Mouse (Mus musculus) ES-E14 (cell line): ENCODE results near the gene Eef1a2. TPM values are rescaled to one million over a fixed set of nuclear protein-coding genes. Genes with fewer than 3 reads are reported as not detected.

Experiments used
- DNase-seq: peaks from one replicate; pipeline ENCODE4 v3.0.0-alpha.2; 2013; ENCODE audit warnings: low read depth, low spot score
- H3K27ac ChIP-seq: 2 replicates; pipeline ENCODE4 v1.5.1; 2012; ENCODE audit warnings: low read depth, mild to moderate bottlenecking, low read length, moderate library complexity, mixed read lengths; ENCODE audit not compliant: poor library complexity, insufficient read depth, severe bottlenecking
- H3K36me3 ChIP-seq: 2 replicates; pipeline ENCODE4 v1.6.1; 2012; ENCODE audit warnings: mild to moderate bottlenecking, low read length, moderate library complexity, mixed read lengths; ENCODE audit not compliant: control insufficient read depth, poor library complexity, insufficient read depth, severe bottlenecking
- H3K4me1 ChIP-seq, 2 experiments: fragments of 150-350 bp in 1 of 2; sonication (generic) in 1 of 2; 2 replicates each; pipeline ENCODE4 v1.6.1; 2012; ENCODE audit warnings: low read length in 2 of 2, mild to moderate bottlenecking in 1 of 2, mixed read lengths in 1 of 2; ENCODE audit not compliant: control insufficient read depth in 2 of 2, insufficient read depth in 2 of 2, poor library complexity in 1 of 2
- H3K4me3 ChIP-seq, 2 experiments: fragments of 150-350 bp in 1 of 2; sonication (generic) in 1 of 2; 2 replicates each; pipeline ENCODE4 v1.5.1; 2012; ENCODE audit warnings: low read length in 2 of 2, low read depth in 1 of 2, mild to moderate bottlenecking in 1 of 2, mixed read lengths in 1 of 2; ENCODE audit not compliant: insufficient read depth in 1 of 2, poor library complexity in 1 of 2, severe bottlenecking in 1 of 2
- H3K9ac ChIP-seq: 2 replicates; pipeline ENCODE4 v1.6.1; 2012; ENCODE audit warnings: low read depth, mild to moderate bottlenecking, low read length, mixed read lengths; ENCODE audit not compliant: poor library complexity, insufficient read depth, severe bottlenecking
- H3K9me3 ChIP-seq: fragments of 150-350 bp; sonication (generic); 2 replicates; pipeline ENCODE4 v1.6.1; 2012; ENCODE audit warnings: low read depth, mild to moderate bottlenecking, low read length; ENCODE audit not compliant: control insufficient read depth, insufficient read depth
- CHD2 ChIP-seq: IDR thresholded peaks from 2 replicates; pipeline ENCODE4 v1.6.1; 2014; ENCODE audit warnings: mild to moderate bottlenecking, low read depth, low read length, inconsistent platforms
- HCFC1 ChIP-seq: IDR thresholded peaks from 2 replicates; pipeline ENCODE4 v1.6.1; 2012; ENCODE audit warnings: low read length, inconsistent platforms, borderline replicate concordance; ENCODE audit not compliant: insufficient read depth
- MAFK ChIP-seq: IDR thresholded peaks from 2 replicates; pipeline ENCODE4 v1.6.1; 2014; ENCODE audit warnings: mild to moderate bottlenecking, low read depth, low read length, inconsistent platforms; ENCODE audit not compliant: insufficient read depth
- ZC3H11A ChIP-seq: IDR thresholded peaks from 2 replicates; pipeline ENCODE4 v1.6.1; 2012; ENCODE audit warnings: low read depth, mild to moderate bottlenecking, inconsistent platforms, low read length, borderline replicate concordance
- ZNF384 ChIP-seq: IDR thresholded peaks from 2 replicates; pipeline ENCODE4 v1.6.1; 2012; ENCODE audit warnings: low read depth, low read length, inconsistent platforms
- in situ Hi-C, 2 experiments: fragments of 600-800 bp; cut with MboI; formaldehyde crosslinking; loops; one replicate each; pipeline ENCODE4 v1.15.1; 2025; ENCODE audit warnings: low sequenced_read_pairs in 2 of 2, inconsistent platforms in 1 of 2; ENCODE audit not compliant: unreplicated experiment in 2 of 2
- total RNA-seq: library from RNA; depleted of rRNA; stranded (reverse); fragments of 300-350 nt; gene quantifications from 2 replicates; pipeline ENCODE4 v1.2.3, GENCODE M21; 2012

Eef1a2 gene
- total RNA-seq, 1 experiment, result 0.76 TPM

DNA sequence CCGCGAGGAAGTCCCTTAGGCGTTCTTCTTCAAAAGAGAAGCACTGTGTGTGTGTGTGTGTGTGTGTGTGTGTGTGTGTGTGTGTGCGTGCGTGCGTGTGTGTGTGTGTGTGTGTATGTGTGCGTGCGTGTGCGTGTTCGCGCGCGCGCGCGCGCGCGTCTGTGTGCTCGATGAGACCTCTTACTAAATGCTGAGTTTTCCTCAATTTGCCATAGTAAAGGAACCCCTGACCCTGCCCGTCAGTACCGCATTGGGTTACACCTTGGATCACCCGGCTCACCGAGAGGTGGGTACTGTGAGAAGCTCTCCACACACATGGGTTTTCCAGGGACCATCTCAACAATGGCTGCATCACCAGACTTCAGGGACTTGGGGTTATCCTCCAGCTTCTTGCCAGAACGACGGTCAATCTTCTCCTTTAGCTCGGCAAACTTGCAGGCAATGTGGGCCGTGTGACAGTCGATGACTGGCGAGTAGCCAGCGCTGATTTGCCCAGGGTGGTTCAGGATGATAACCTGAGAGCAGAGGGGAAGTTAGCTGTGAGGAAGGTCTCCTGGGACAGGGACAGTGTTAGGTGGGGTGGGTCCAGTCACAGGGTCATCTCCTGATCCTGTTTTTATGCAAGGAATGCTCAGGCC is 8.4 kb downstream of the Eef1a2 start:
- peak overlapping the region; percentile 18 for H3K9ac ChIP-seq
- TF ChIP-seq MAFK, result no peak
- TF ChIP-seq ZNF384, result no peak
- no peak for TF ChIP-seq CHD2
- no peak for TF ChIP-seq ZC3H11A
- no peak for TF ChIP-seq HCFC1
- H3K27ac ChIP-seq, result no peak overlapping the region
- H3K9me3 ChIP-seq, result no peaks in the 10 kb centered on the region
- in situ Hi-C loops, result no loop called here
- DNase-seq, result no peak
- peak overlapping the region; percentile 67 to 74 for H3K4me3 ChIP-seq
- peaks cover 0 to 7% of the 10 kb centered on the region in 2 experiments; a peak in 2 of 4 replicates for H3K4me1 ChIP-seq
- H3K36me3 ChIP-seq, result no peaks in the 10 kb centered on the region

DNA sequence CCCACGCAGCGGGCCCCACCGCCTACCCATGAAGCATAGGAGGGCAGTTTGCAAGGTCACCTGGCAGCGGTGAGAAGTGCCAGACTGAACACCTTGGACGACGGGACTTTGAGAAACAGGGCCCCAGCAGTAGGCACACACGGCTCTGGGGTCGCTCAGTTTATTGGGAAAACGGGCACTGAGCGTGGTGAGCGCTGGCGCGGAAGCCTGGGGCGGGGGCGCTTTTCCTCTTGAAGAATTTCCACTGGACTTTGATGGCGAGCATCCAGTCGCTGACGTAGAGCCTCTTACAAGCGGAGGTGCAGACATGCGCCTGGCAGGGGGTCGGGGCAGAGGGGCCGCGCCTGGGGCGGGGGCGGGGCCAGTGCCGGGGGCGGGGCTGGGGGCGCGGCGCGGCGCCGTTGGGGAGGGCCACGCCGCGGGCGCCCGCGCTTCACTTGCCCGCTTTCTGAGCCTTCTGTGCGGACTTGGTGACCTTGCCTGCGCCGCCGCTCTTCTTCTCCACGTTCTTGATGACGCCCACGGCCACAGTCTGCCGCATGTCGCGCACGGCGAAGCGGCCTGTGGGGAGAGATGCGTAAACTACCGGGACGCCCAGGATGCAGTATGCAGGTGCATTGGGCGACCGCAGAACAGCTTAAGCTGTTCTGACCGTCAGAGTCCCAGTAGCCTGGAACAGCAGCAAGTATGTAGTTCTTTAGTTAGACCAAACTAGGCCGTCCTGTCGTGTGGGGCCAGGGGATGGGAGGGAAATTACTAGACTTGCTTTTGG is 9.1 kb downstream of the Eef1a2 start:
- no peak for DNase-seq
- H3K4me1 ChIP-seq, result peaks cover 0 to 7% of the 10 kb centered on the region in 2 experiments; a peak in 2 of 4 replicates

DNA sequence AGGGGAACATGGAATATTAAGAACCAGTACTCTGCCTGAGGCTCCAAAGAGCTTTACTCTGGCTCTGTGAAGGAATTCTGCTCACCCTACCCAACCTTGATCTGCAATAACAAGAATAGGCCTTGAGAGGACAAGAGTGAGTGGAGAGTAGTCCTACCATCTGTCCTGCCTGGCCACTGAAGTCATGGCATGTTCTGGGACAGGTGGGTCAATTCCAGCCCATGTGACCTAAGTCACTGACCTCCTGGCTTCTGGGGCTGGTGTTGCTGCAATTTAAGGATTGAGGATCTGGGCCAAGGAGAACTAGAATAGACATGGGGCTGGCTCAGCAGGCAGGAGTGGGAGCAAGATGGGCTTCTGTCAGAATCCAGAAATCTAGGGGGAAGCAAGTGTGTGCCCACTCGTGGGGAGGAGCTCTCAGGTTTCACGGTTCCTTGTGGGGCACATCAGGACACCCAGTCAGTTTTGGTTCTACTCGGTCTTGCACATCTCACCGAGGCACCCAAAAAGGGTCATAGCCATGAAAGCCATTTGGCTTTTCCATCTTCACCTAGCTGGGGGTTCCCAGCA is 9.8 kb downstream of the Eef1a2 start:
- Histone ChIP-seq H3K9ac (no peak overlapping the region), H3K9me3 (no peaks in the 10 kb centered on the region), H3K4me1 (peaks cover 0 to 7% of the 10 kb centered on the region in 2 experiments; a peak in 2 of 4 replicates), H3K4me3 (peak overlapping the region; percentile 67 to 74), H3K27ac (no peak overlapping the region), H3K36me3 (no peaks in the 10 kb centered on the region)
- TF ChIP-seq HCFC1, result no peak
- no peak for TF ChIP-seq MAFK
- no peak for TF ChIP-seq CHD2
- no peak for TF ChIP-seq ZNF384
- no peak for TF ChIP-seq ZC3H11A
- no peak for DNase-seq
- in situ Hi-C loops, result no loop called here

More for the DNA sequence above, 9.1 kb downstream of the Eef1a2 start:
- no peak overlapping the region for H3K27ac ChIP-seq
- no peak for TF ChIP-seq MAFK
- TF ChIP-seq ZNF384, result no peak
- no peak for TF ChIP-seq CHD2
- TF ChIP-seq ZC3H11A, result no peak
- TF ChIP-seq HCFC1, result no peak
- in situ Hi-C loops, result no loop called here
- H3K36me3 ChIP-seq, result no peaks in the 10 kb centered on the region
- peak overlapping the region; percentile 62 for H3K9ac ChIP-seq
- no peaks in the 10 kb centered on the region for H3K9me3 ChIP-seq
- peak overlapping the region; percentile 67 to 74 for H3K4me3 ChIP-seq

DNA sequence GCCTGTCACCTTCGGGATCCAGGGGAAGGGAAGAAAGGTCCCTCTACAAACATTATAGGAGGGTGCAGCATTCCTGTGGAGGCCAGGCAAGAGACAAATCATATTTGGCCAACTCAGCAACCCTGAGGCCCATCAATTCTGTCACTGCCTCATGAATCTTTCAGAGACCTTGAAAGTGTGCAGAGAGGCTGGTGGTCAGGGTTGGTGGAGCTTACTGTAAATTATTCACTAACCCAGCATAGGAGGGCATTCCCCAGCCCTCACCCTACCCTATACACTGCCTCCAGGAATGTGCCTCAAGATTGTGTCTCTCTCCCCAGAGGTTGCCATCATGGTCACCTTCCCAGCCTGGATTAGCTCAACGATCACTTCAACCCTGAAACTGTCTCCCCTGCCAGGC is 12.1 kb downstream of the Eef1a2 start:
- in situ Hi-C loops, result no loop called here

More for the DNA sequence above, 12.1 kb downstream of the Eef1a2 start:
- TF ChIP-seq HCFC1 (no peak), MAFK (no peak), ZC3H11A (no peak), ZNF384 (no peak), CHD2 (no peak)
- Histone ChIP-seq H3K9ac (no peak overlapping the region), H3K36me3 (no peaks in the 10 kb centered on the region), H3K27ac (no peak overlapping the region), H3K4me3 (no peak overlapping the region), H3K4me1 (peaks cover 0 to 7% of the 10 kb centered on the region in 2 experiments; a peak in 2 of 4 replicates), H3K9me3 (no peaks in the 10 kb centered on the region)
- no peak for DNase-seq
